Mouse (Mus musculus): ENCODE measurements around the gene Ptprn2.

Gene Ptprn2

DNA sequence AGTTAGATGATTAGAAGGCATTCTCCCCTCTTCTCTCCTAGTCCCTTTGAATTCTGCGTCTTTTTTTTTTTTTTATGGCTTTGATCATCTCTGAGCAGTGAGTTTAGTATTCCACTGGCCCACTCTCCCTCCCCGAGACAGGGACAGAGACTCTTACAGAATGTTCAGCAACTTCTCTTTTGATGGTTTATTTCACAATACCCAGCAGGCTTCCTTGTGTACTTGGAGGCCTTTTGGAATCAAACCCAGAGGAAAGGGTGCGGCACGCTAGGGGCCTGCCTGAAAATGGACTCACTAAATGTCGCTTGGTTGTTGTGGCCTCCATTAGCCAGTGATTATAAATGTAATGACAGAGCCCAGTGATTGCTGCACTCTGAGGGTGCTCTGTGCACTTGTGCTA, 680.7 kb downstream of the Ptprn2 start:
- DNase-seq (ENCODE audit: low read depth): no peak

DNA sequence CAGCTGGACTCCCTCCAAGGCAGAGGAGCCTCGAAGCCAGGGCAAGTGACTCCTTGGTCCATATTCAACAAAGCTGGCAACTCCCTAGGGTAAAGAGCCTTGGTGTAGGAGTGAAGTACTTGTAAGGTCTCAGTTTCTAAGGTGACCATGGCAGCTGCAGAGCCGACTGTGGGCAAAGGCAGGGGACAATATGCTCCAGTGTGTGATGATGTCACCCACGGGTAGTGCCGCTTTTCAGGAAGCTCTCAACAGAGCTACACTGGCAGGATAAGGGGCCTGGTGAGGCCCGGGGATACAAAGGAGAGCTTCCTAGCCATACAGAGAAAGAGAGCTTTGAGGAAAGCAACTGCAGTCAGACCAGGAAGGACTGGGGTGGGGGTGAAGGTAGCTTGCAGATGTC, 684.1 kb downstream of the Ptprn2 start:
- no peak for DNase-seq (ENCODE audit: low read depth)

DNA sequence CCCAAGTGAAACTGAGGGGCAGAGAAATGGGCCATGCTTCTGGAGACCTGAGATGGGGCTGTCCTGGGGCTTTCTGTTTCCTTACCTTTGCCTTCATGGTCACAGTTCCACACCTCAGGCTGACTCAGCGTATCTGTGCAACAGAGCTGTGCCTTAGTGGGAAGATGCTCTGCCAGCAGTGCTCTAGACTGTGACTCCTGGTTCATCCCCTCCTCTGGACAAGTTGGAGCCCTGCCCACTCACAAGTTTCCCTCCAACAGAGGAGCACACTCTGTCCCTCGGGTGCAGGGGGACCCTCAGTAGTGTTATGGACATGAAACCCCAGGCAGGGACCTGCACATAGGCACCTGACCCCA, 687.0 kb downstream of the Ptprn2 start:
- DNase-seq (ENCODE audit: low read depth): no peak

- no peak for DNase-seq (ENCODE audit: low read depth)
Measured at GRCm38 (mm10) chr12:117172885-117173529, 687.5 kb downstream of the Ptprn2 start.

DNA sequence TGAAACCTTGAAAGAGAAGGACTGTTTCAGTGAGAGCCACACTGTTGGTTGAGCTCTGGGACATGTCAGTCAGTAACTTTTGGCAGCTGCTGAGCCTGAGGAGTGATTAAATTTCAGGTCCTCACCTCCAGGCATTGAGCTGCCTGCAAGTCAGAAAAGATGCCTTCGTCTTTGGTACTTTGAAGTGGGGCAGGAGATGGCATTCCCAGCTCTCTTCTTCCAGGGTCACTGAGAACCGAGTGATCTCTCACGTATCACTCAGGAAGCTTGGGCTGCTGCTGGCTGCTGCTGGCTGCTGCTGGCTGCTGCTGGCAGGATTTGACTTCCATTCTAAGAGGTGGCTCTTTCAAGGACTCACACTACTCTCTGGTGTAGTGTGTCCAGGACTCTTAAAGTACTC, 688.7 kb downstream of the Ptprn2 start:
- no peak for DNase-seq (ENCODE audit: low read depth)

DNA sequence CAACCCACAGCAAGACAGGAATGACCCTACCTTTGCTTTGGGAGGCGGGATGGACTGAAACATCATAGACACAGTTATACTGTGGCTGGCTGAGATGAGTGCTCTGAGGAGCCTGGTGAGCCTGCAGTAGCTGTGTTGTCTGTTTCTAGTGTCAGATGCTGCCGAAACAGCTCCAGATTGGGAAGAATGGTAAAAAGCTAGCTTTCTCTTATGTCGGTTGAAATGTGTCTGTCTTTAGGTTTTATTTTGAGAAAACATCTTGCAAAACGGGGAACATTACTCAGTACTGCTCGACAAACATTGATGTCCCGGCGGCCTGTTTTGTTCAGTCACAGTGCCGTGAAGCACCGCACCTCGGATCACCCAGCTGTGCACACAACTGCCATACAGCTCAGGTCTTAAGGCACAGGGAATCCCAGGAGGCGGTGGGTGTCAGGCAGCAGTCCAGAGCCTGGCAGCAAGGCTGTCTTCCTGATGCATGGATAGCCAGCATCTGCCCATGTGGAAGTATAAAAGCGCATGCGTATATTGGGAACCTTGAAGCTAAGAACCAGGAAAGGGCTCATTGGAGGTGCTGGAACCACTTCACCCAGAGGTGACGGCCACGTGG, 689.7 kb downstream of the Ptprn2 start:
- no peak for DNase-seq (ENCODE audit: low read depth)

DNA sequence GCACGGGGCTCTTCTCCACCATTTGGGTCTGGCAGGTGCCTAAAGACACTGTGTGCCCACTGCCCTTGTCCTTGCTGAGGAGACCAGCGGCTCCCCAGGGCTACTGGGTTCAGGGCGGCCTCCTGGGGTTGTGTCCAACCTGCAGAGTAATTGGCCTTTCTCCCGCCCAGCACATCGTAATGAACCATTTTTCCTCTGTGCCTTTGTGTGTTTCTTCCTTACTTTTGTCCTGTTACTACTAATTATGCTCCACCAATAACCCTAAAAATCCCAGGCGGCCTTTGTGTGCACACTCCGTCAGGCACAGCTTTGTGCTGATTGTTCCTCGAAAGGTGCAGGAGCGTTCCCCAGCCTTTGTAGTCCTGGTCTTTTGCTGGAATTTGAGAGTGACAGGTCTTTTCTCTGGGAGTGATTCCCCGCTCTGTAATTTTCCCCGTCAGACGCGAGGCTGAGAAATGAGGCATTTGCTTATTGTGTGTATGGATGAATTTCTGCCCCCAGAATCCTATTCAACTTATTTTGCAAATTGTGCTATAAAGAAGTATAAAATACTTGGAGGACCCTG, 690.8 kb downstream of the Ptprn2 start:
- no peak for DNase-seq (ENCODE audit: low read depth)

- no peak for DNase-seq (ENCODE audit: low read depth)
Measured at GRCm38 (mm10) chr12:117187167-117187566, 701.6 kb downstream of the Ptprn2 start.

DNA sequence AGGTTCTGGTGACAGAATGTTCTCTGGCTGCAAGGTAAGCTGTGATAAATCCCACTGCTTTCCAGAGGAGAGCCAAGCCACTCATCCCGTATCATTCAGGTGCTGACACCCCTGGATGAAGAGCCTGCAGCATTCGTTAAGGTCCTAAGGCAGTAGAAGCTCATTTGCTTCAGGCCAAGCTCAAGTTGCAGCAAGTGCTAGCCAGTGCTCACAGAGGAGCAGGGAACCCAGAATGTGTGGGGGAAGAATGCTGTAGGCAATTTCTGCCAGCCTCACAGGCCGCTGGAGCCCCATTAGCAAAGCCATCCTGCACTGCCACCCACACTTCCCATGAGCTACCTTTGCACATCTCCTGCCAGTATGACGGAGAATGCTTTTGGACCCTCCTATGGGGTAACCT, 706.5 kb downstream of the Ptprn2 start:
- no peak for DNase-seq (ENCODE audit: low read depth)

DNA sequence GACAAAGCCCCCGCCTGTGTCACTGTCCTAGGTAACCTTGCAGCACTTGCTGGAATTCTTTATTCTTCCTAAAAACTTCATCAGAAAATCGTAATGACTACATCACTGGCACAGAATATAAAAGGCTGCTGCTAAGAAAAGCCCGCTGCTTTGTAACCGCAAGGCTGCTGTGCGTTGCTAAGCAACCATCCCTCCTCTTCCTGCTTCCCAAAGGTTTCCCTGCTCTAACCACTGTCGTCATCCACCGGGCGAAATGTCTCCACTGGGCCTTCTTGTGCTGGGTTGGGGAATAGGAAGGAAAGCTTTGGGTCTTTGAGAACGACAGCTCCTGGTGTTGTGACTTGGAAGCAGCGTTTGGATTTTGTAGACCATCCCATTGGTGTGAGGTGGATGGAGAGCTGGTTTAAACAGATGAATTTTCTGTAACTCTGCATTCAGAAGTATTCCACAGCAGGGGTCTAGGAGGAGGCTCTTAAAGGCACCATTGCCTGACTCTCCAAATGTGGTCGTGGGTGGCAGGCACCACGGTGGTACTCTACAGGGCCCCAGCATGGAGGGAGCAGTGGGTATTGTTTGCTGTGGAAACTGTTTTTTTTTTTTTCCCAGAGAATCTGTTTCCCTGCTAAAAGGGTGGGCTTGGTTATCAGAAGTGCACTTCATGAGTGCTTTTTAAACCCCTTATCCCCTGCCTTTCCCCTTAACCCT, 711.4 kb downstream of the Ptprn2 start:
- no peak for DNase-seq (ENCODE audit: low read depth)

- no peak for DNase-seq (ENCODE audit: low read depth)
Measured at GRCm38 (mm10) chr12:117198093-117198492, 712.6 kb downstream of the Ptprn2 start.

DNA sequence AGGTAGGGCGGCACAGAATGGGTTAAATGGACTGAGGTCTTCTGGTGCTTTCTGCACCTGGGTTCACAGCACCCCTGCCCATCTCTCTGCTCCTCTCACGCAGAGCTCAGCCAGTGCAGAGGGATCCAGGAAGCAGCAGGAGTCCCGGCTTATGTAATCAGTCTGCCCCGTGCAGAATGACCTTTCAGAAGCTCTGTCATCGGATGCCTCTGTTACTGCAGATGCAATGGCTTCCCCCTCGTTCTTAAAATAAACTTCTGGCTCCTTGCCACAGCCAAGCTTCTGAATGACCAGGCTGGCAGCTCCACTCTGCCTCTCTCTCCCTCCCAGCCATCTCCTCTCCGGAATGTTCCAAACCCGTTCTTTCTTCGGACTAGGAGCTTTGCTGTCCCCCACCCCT, 714.6 kb downstream of the Ptprn2 start:
- DNase-seq (ENCODE audit: low read depth): no peak

DNA sequence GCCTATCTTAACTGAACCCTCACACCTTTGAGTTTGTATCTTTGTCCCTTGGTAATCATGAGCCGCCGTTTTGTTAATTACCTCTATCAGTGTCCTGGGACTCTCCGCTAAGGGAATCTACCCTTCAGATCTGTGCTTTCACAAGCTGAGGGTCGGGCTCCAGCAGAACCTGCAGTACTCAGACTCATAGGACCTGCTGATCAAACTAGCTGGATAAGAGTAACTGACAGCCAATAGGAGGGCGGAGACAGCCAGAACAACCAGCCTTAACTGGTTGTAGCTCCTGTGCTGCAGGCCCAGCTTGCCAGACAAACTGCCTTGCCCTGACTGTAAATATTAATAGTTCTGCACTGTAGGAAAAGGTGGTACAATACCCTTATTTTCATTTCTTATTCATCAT, 715.1 kb downstream of the Ptprn2 start:
- no peak for DNase-seq (ENCODE audit: low read depth)

DNA sequence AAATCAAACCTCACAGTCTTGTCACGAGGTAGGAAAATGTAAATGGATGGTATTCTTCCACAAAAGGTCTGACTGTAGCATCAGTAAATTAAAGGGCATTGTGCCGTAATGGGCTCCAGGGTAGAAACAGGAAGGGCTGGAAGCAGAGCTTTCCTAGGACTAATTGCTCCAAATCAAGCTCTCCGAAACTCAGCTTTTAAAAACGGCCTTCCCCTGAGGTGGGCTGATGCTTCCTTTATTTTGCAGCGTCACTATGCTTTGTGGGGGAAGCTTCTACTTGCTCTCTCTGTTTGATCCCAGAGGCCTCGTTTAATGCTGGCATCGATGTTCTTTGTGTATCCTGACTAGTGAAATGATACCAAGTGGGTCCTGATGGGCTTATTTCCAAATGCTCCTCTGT, 718.0 kb downstream of the Ptprn2 start:
- DNase-seq (ENCODE audit: low read depth): no peak

- no peak for DNase-seq (ENCODE audit: low read depth)
Measured at GRCm38 (mm10) chr12:117204905-117205304, 719.4 kb downstream of the Ptprn2 start.

- DNase-seq (ENCODE audit: low read depth): no peak
Measured at GRCm38 (mm10) chr12:117207421-117208120, 722.1 kb downstream of the Ptprn2 start.

- DNase-seq (ENCODE audit: low read depth): no peak
Measured at GRCm38 (mm10) chr12:117210467-117210866, 724.9 kb downstream of the Ptprn2 start.

DNA sequence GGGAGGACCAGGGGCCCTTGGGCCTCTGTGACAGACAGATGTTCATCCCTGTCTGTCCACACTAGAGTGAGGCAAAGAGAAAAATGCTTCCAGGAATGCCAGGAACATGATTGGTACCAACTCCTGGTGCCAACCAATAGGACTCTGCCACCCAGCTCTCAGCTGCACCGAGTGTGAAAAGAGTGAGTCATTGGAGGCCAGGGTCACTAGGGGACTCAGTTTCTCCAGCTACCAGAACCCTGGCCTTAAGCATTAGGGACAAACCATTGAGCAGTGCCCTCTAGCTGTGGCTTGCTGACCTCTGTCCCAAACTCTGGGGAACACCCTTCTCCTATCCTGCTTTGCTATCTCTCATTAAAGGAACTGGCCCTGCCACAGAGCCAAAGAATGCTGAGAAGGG, 728.0 kb downstream of the Ptprn2 start:
- no peak for DNase-seq (ENCODE audit: low read depth)

- DNase-seq (ENCODE audit: low read depth): no peak
Measured at GRCm38 (mm10) chr12:117214272-117214671, 728.8 kb downstream of the Ptprn2 start.

GRCm38 (mm10) chr12:117214919-117215318, 729.4 kb downstream of the Ptprn2 start:
- DNase-seq (ENCODE audit: low read depth): no peak

DNA sequence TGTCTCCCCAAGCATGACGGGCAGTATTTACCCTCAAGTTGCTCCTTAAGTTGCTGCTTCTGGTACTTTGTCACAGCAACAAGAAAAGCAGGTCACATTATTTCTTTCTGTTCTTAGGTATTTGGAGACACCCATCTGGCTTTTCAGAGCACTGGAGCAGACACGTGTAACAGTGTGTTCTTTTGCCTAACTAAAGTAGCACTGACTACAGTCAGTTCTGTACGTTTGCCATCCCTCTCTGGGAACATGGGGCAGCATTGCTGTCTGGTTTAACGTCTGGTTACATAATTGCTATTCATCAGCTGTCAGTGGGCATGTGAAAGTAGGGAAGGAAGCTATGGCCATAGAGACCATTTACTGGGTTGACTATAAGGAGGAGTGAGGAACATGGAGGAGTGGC, 736.4 kb downstream of the Ptprn2 start:
- no peak for DNase-seq (ENCODE audit: low read depth)

GRCm38 (mm10) chr12:117224036-117224435, 738.5 kb downstream of the Ptprn2 start:
- DNase-seq (ENCODE audit: low read depth): no peak

DNA sequence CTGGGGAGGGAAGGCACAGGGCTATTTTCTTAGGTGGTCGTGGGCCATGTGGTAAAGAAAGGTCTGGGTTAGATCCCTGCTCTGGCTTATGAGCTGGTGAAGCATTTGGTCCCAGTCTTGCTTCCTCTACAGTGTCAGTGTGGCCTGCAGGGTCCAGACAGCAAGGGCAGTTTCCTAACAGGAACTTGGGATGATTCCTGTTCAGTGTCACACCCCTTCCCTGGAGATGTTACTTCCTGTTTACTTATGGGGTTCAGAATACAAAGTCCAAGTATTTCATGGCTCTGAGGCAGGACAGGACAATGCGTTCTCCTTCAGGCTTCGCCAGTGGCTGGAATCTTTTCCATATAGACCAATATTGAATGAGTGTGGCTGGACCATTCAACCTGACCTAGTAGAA, 741.7 kb downstream of the Ptprn2 start:
- DNase-seq (ENCODE audit: low read depth): no peak
